ENCODE assay signal across 7 mouse cellular contexts in the genomic region with DNA sequence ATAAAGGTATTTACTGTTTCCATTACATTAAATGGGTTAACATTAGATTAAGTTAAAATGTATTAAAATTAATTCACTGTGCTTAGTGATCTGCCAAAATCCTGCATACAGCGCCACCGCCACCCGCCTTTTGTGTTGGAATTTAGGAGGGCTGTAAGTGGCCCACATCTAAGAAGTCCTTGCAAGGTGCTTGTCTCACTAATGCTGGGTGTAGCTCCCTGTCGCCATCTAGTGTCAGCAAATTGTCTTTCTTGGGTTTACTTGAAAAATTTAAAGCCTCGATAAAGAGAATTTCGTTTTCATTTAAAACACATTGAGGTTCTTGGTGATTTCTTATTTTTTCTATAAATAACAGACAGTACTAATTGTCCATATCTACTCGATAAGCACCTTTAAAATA. TPM values are rescaled to one million over a fixed set of nuclear protein-coding genes. Genes with fewer than 3 reads are reported as not detected.
DNase-seq lines count a peak whose midpoint lies in the region; TF ChIP-seq lines count a peak whose summit lies in the region.

No protein-coding gene starts in this region.

- DNase-seq in urinary bladder, postnatal 25 days (ENCODE audit: low spot score) = peak; percentile 51
- DNase-seq in urinary bladder, postnatal 4 days (ENCODE audit: low spot score in 2 of 2) = no peak
- peak; percentile 42 for DNase-seq in adrenal gland, adult 8-10 months
- peak; percentile 57 for DNase-seq in embryonic facial prominence, embryonic 10.5 days (ENCODE audit: low spot score)
- DNase-seq in kidney, adult 2 months = peak; percentile 73
- peak; percentile 64 for DNase-seq in liver, adult 2 months (ENCODE audit: extremely low read depth, low read depth, low spot score)
- DNase-seq in right cerebral cortex, adult 2 months (ENCODE audit: low spot score in 2 of 2) = peak; percentile 78 to 82

- H3K4me1 ChIP-seq in embryonic facial prominence, embryonic 10.5 days = no peaks in the 10 kb centered on the region
- H3K4me1 ChIP-seq in kidney, adult 2 months (ENCODE audit: control insufficient read depth, insufficient read depth, low read length) = peaks cover 10% of the 10 kb centered on the region
- H3K4me1 ChIP-seq in liver, adult 2 months (ENCODE audit: control insufficient read depth, insufficient read depth, low read length) = peaks cover 3% of the 10 kb centered on the region

- H3K9ac ChIP-seq in liver, adult 2 months (ENCODE audit: low read depth, low read length) = no peak overlapping the region

- H3K27me3 ChIP-seq in embryonic facial prominence, embryonic 10.5 days (replicated peaks; ENCODE audit: low read depth, poor library complexity, severe bottlenecking) = no peaks in the 10 kb centered on the region
- H3K27me3 ChIP-seq in kidney, adult 2 months (replicated peaks; ENCODE audit: control insufficient read depth, insufficient read depth, low read length) = no peaks in the 10 kb centered on the region
- no peaks in the 10 kb centered on the region for H3K27me3 ChIP-seq in liver, adult 2 months (ENCODE audit: control insufficient read depth, insufficient read depth, low read length)

- TF ChIP-seq POLR2A in kidney, adult 2 months (IDR thresholded peaks at IDR 0.05; ENCODE audit: low read depth, low read length) = no peak
- no peak for TF ChIP-seq POLR2A in liver, adult 2 months (IDR thresholded peaks at IDR 0.05; ENCODE audit: extremely low read depth, insufficient read depth, low read length)

- TF ChIP-seq CTCF in kidney, adult 2 months (conservative IDR thresholded peaks at IDR 0.05; ENCODE audit: insufficient read depth, insufficient read length, low read depth, low read length) = peak; percentile 66
- peak; percentile 49; the same call in 1 of the 2 replicates for TF ChIP-seq CTCF in liver, adult 2 months (IDR thresholded peaks at IDR 0.05; ENCODE audit: low read depth, low read length)

- H3K9me3 ChIP-seq in embryonic facial prominence, embryonic 10.5 days = no peaks in the 10 kb centered on the region

- peaks cover 56% of the 10 kb centered on the region for H3K36me3 ChIP-seq in embryonic facial prominence, embryonic 10.5 days (replicated peaks)
- H3K36me3 ChIP-seq in kidney, adult 2 months (ENCODE audit: control insufficient read depth, insufficient read depth, low read length) = no peaks in the 10 kb centered on the region; the same call in 1 of the 2 replicates
- peaks cover 11% of the 10 kb centered on the region for H3K36me3 ChIP-seq in liver, adult 2 months (ENCODE audit: control insufficient read depth, insufficient read depth, low read length)

- H3K79me2 ChIP-seq in liver, adult 2 months (ENCODE audit: control insufficient read depth, insufficient read depth, low read length) = no peaks in the 10 kb centered on the region

- 44% methylated on average over 7 of the region's 7 CpGs for WGBS in embryonic facial prominence, embryonic 10.5 days
- WGBS in kidney, adult 2 months = 15% methylated on average over 7 of the region's 7 CpGs
- WGBS in liver, adult 2 months = 31% methylated on average over 7 of the region's 7 CpGs

- H3K27ac ChIP-seq in embryonic facial prominence, embryonic 10.5 days (replicated peaks) = no peak overlapping the region
- no peak overlapping the region for H3K27ac ChIP-seq in kidney, adult 2 months (ENCODE audit: insufficient read depth, low read depth, low read length)
- no peak overlapping the region for H3K27ac ChIP-seq in liver, adult 2 months (replicated peaks; ENCODE audit: insufficient read depth, low read depth, low read length)

- H3K4me3 ChIP-seq in embryonic facial prominence, embryonic 10.5 days = no peak overlapping the region
- no peak overlapping the region for H3K4me3 ChIP-seq in kidney, adult 2 months (ENCODE audit: insufficient read depth, low read depth, low read length)
- no peak overlapping the region for H3K4me3 ChIP-seq in liver, adult 2 months (ENCODE audit: insufficient read depth, low read depth, low read length)

RNA-seq across cellular contexts. Expression of gene Bhlha15, which starts 35.6 kb away (rescaled TPM):
- total RNA-seq in adrenal gland, adult 8-10 months (2022) = 1 to 10 TPM in 3 of 4 experiments, under 1 TPM in 1; 0.61 to 3.0 (median 2.3) TPM
- 0.16 and 0.35 TPM in 2 replicates for polyA plus RNA-seq in embryonic facial prominence, embryonic 10.5 days (2016; fragmentation: Nextera tagmentation; extraction: Ambion mirVana)
- 0.14 and 0.24 TPM in 2 replicates for polyA plus RNA-seq in kidney, adult 2 months (2012; rRNA removed)
- total RNA-seq in liver, adult 2 months (2014; rRNA removed) = 0.13 and 0.18 TPM in 2 replicates
- polyA plus RNA-seq in liver, adult 2 months (2012; rRNA removed) = 0.04 and 0.70 TPM in 2 replicates

RNA-seq across cellular contexts. Expression of gene Lmtk2, which starts 54.3 kb away (rescaled TPM):
- total RNA-seq in adrenal gland, adult 8-10 months (2022) = 10 to 100 TPM; 31.2 to 45.6 (median 38.8) TPM
- 5.0 and 5.9 TPM in 2 replicates for polyA plus RNA-seq in embryonic facial prominence, embryonic 10.5 days (2016; fragmentation: Nextera tagmentation; extraction: Ambion mirVana)
- 29.9 and 30.6 TPM in 2 replicates for polyA plus RNA-seq in kidney, adult 2 months (2012; rRNA removed)
- total RNA-seq in liver, adult 2 months (2014; rRNA removed) = 4.0 and 6.1 TPM in 2 replicates
- 4.6 and 4.7 TPM in 2 replicates for polyA plus RNA-seq in liver, adult 2 months (2012; rRNA removed)

Comparison
In these comparisons a context has a peak if more than half of its experiments do, and no peak if none do; other contexts are left out.
1. DNase-seq: peak in urinary bladder, postnatal 25 days (single experiment), adrenal gland, adult 8-10 months (single experiment), embryonic facial prominence, embryonic 10.5 days (single experiment), kidney, adult 2 months (single experiment), liver, adult 2 months (single experiment) and right cerebral cortex, adult 2 months (2 of 2); none in urinary bladder, postnatal 4 days (0 of 2).